Mouse (Mus musculus) midbrain, embryonic 16.5 days (tissue): ENCODE measurements around the gene Defb28. TPM values are rescaled to one million over a fixed set of nuclear protein-coding genes. Genes with fewer than 3 reads are reported as not detected.

ENCODE experiments used
- ATAC-seq: fragments of 200-750 bp; cut with Nextera tagmentation; 2 replicates; pipeline ENCODE4 v1.8.0; 2017; ENCODE audit warnings: moderate TSS enrichment
- H3K27ac ChIP-seq: fragments of 300-500 bp; sonication (generic); 2 replicates; pipeline ENCODE4 v1.5.1; 2014; ENCODE audit warnings: mild to moderate bottlenecking, low read length, mixed read lengths
- H3K27me3 ChIP-seq: fragments of 300-500 bp; sonication (generic); 2 replicates; pipeline ENCODE4 v1.6.1; 2014; ENCODE audit warnings: low read depth, low read length, mixed read lengths; ENCODE audit not compliant: control insufficient read depth, insufficient read depth
- H3K36me3 ChIP-seq: fragments of 300-500 bp; sonication (generic); 2 replicates; pipeline ENCODE4 v1.6.1; 2014; ENCODE audit warnings: mild to moderate bottlenecking, low read length, moderate library complexity, mixed read lengths; ENCODE audit not compliant: control insufficient read depth, insufficient read depth
- H3K4me1 ChIP-seq: fragments of 300-500 bp; sonication (generic); 2 replicates; pipeline ENCODE4 v1.6.1; 2014; ENCODE audit warnings: mild to moderate bottlenecking, low read length, mixed read lengths; ENCODE audit not compliant: control insufficient read depth, insufficient read depth
- H3K4me2 ChIP-seq: fragments of 300-500 bp; sonication (generic); 2 replicates; pipeline ENCODE4 v1.6.1; 2014; ENCODE audit warnings: mild to moderate bottlenecking, low read length, mixed read lengths
- H3K4me3 ChIP-seq: fragments of 300-500 bp; sonication (generic); 2 replicates; pipeline ENCODE4 v1.5.1; 2014; ENCODE audit warnings: low read depth, mild to moderate bottlenecking, low read length, moderate library complexity, mixed read lengths
- H3K9ac ChIP-seq: fragments of 300-500 bp; sonication (generic); 2 replicates; pipeline ENCODE4 v1.6.1; 2014; ENCODE audit warnings: low read depth, low read length, mixed read lengths
- H3K9me3 ChIP-seq: fragments of 300-500 bp; sonication (generic); replicated peaks from 2 replicates; pipeline ENCODE4 v1.6.1; 2014; ENCODE audit warnings: mild to moderate bottlenecking, low read length, mixed read lengths; ENCODE audit not compliant: control insufficient read depth, poor library complexity, severe bottlenecking
- WGBS: fragments of 180-500 bp; shearing (Covaris S2); extraction: QIAGEN DNeasy Blood & Tissue Kit; methylation state at CpG from one replicate; pipeline ENCODE4 v1.1.7; 2014; 5-methylcytosine and 5-hydroxymethylcytosine counted together
- polyA plus RNA-seq: library from polyadenylated mRNA; unstranded; fragments of >200 nt; fragmentation: Nextera tagmentation; extraction: Ambion mirVana; gene quantifications from 2 replicates; pipeline ENCODE4 v1.2.1, GENCODE M21; 2015

Gene Defb28
- polyA plus RNA-seq, 1 experiment from 2014 or later: not detected

DNA sequence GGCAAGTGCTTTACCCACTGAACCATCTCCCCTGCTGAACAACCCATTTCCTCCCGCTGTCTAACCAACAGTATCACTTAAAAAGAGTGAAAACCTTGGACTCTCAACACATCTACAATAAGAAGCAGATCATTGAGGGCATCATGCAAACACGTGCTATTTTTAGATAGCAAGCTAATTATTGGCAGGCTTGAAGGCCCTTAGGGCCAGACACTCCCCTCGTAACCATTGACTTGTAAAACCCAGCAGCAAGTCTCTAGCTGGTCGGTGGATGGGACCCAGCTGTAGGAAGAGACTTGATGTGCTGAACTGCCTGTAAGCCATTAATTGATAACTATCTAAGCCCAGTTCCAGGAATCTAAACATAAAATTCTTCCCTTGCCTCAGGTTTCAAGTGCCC, 25.4 kb downstream of the Defb28 start:
- no peak overlapping the region for H3K4me2 ChIP-seq
- 84% methylated on average over 4 of the region's 4 CpGs for WGBS
- H3K4me3 ChIP-seq: no peak overlapping the region
- H3K27me3 ChIP-seq: no peaks in the 10 kb centered on the region
- no peaks in the 10 kb centered on the region for H3K4me1 ChIP-seq
- no peaks in the 10 kb centered on the region for H3K36me3 ChIP-seq
- no peaks in the 10 kb centered on the region; the same call in 1 of the 2 replicates for H3K9me3 ChIP-seq
- no peak overlapping the region for H3K9ac ChIP-seq
- H3K27ac ChIP-seq: no peak overlapping the region
- ATAC-seq: no peak

DNA sequence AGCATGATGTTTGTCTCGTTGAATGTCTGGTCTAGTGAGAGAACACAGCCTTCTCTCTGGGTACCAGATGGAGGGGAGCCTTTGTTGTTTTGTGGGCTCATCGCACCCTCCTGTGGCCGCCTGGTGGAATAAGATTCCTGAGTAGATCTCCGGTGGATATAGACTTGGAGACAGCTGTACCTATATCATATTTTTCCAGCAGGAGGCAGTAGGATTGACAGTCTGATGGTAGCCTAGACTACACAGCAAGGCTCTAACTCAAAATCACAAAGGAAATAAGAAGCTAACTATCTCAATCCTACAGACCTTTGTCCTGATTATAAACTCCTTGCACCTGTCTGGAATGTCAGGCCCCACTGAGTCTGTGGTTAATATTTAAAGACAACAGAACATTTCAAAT, 26.6 kb downstream of the Defb28 start:
- no peak overlapping the region for H3K4me3 ChIP-seq
- no peak overlapping the region for H3K27ac ChIP-seq
- no peaks in the 10 kb centered on the region for H3K4me1 ChIP-seq
- H3K36me3 ChIP-seq: no peaks in the 10 kb centered on the region
- no peaks in the 10 kb centered on the region; the same call in 1 of the 2 replicates for H3K9me3 ChIP-seq
- ATAC-seq: peak; percentile 32; the same call in 1 of the 2 replicates
- H3K27me3 ChIP-seq: no peaks in the 10 kb centered on the region
- 27% methylated on average over 4 of the region's 4 CpGs for WGBS
- H3K4me2 ChIP-seq: no peak overlapping the region
- no peak overlapping the region for H3K9ac ChIP-seq

DNA sequence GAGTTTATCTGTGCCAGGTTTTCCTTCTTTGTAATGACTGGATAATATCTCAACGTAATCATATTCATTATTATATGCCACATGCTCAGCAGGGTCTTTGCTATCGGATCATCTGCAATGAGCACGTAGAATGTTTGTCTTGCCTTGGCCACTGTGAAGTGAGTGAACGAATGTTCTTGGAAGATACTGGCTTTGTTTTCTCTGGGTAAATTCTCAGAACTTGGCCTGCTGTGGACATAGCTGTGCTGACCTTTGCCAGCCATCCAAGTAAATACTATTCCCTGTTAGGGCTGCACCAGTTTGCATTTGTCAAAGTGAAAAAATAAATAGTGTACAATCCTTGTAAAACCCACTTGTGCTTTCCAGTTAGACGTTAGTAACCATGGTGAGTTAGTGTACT, 30.1 kb downstream of the Defb28 start:
- Histone ChIP-seq H3K4me2 (no peak overlapping the region), H3K9ac (no peak overlapping the region), H3K4me1 (no peaks in the 10 kb centered on the region), H3K36me3 (no peaks in the 10 kb centered on the region), H3K4me3 (no peak overlapping the region), H3K27me3 (no peaks in the 10 kb centered on the region), H3K9me3 (no peaks in the 10 kb centered on the region), H3K27ac (no peak overlapping the region)
- WGBS: 78% methylated on average over 5 of the region's 5 CpGs
- no peak for ATAC-seq

DNA sequence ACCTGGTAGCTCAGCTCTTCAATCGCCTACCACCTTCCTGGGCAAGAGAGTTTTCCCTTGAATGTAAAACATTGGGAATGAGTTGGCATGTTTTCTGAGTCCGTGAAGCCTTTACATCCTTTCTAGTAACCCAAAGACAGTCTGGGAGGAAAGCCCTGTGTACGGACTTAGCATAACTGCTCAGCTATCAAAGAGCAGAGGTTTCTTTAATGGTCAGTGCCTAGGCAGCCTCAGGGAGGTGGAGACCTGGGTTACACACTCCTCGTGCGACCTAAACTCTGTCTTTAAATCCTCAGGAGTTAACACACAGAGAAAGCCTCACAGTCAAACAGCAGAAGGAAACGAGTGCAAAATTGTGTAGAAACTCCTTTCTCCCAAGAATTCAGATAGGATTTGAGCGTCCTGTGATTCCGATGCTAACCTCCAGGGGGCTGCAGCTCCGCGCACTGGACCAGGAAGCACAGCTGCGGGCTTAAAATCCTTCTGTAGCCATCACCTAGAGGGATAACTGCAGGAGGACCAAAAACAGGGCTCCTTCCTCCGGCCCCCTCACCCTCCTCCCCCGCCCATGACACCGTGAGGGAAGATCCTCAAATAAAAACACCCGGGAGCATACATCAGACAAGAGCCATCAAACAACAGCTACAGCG, 35.8 kb downstream of the Defb28 start:
- H3K4me1 ChIP-seq: peaks cover 3% of the 10 kb centered on the region; the same call in 1 of the 2 replicates
- 11% methylated on average over 16 of the region's 16 CpGs for WGBS
- H3K9ac ChIP-seq: no peak overlapping the region
- H3K4me2 ChIP-seq: peak overlapping the region; percentile 54
- no peak for ATAC-seq
- no peaks in the 10 kb centered on the region for H3K36me3 ChIP-seq
- H3K27ac ChIP-seq: no peak overlapping the region
- H3K27me3 ChIP-seq: no peaks in the 10 kb centered on the region
- no peaks in the 10 kb centered on the region for H3K9me3 ChIP-seq
- peak overlapping the region; percentile 20; the same call in 1 of the 2 replicates for H3K4me3 ChIP-seq

DNA sequence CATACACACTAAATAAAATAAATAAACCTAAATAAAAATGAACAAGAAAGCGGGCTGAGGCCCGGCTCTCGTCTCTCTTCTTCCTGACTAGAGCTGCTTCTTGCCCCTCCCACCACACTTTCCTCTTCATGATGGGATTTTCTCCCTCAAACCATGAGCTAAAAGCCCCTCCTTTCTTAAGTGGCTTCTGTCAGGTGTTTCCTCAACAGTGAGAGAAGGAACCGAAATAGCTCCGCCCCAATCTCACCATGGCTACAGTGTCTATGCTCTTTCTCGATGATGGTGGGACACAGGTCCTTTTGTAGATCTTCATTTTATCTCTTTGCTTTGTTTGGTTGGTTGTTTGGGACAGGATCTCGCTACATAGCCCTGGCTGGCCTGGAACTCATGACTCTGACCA, 38.6 kb downstream of the Defb28 start:
- no peak overlapping the region for H3K9ac ChIP-seq
- no peak overlapping the region for H3K4me2 ChIP-seq
- H3K36me3 ChIP-seq: no peaks in the 10 kb centered on the region
- peaks cover 3% of the 10 kb centered on the region; the same call in 1 of the 2 replicates for H3K4me1 ChIP-seq
- no peaks in the 10 kb centered on the region for H3K9me3 ChIP-seq
- H3K27ac ChIP-seq: no peak overlapping the region
- no peaks in the 10 kb centered on the region for H3K27me3 ChIP-seq
- ATAC-seq: no peak
- WGBS: 93% methylated on average over 7 of the region's 7 CpGs
- H3K4me3 ChIP-seq: no peak overlapping the region

DNA sequence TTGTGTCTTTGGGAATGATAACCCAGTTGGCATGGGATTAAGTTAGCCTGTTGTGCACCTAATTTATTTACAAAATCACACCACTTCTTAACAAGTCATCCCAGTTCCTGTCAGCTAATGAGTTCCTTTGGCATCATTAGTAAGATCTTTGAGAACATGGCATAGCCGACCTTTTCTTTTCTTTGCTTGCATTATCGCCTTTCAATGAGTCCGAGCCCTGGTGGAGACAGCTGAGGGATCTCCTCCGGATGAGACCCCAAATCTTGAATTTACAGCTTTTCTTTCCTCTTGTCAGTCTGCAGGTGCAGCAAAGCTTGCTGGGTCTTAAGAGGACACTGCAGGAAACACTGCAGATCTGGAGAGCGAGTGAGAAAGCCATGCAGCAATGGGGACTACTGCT, 51.0 kb downstream of the Defb28 start, which contains the start of gene Gm17416:
Gene Gm17416, plus strand, starts transcription at position 301 of the 400 bp plus-strand sequence.
- no peak for ATAC-seq
- Histone ChIP-seq H3K4me3 (no peak within 1 kb of the TSS), H3K4me1 (no peaks in the 10 kb centered on the region), H3K36me3 (no peaks in the 10 kb centered on the region), H3K9ac (no peak within 1 kb of the TSS), H3K9me3 (no peaks in the 10 kb centered on the region), H3K27ac (no peak within 1 kb of the TSS), H3K27me3 (no peaks in the 10 kb centered on the region), H3K4me2 (no peak within 1 kb of the TSS)
- 87% methylated on average over 5 of the region's 5 CpGs for WGBS

DNA sequence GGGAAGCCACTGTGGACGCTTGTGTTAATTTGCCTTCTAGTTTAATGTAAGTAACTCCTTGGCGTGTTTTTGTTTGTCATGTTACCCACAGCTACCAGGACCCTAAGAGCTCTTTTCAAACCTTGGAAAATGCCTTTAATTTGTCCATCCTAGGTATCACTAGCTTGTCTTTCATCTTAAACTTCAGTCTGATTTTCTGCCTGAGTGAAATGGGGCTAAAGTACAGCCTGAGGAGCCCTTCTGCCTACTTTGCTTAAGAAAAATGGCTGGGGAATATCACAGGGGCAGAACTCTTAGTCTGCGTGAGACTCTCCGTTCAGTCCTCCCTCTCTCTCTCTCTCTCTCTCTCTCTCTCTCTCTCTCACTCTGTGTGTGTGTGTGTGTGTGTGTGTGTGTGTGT, 51.8 kb downstream of the Defb28 start:
- H3K36me3 ChIP-seq: no peaks in the 10 kb centered on the region
- H3K9ac ChIP-seq: no peak overlapping the region
- whole genome bisulfite sequencing: 88% methylated on average over 4 of the region's 4 CpGs
- no peaks in the 10 kb centered on the region for H3K27me3 ChIP-seq
- H3K27ac ChIP-seq: no peak overlapping the region
- ATAC-seq: no peak
- H3K9me3 ChIP-seq: no peaks in the 10 kb centered on the region
- H3K4me1 ChIP-seq: no peaks in the 10 kb centered on the region
- H3K4me2 ChIP-seq: no peak overlapping the region
- H3K4me3 ChIP-seq: no peak overlapping the region

DNA sequence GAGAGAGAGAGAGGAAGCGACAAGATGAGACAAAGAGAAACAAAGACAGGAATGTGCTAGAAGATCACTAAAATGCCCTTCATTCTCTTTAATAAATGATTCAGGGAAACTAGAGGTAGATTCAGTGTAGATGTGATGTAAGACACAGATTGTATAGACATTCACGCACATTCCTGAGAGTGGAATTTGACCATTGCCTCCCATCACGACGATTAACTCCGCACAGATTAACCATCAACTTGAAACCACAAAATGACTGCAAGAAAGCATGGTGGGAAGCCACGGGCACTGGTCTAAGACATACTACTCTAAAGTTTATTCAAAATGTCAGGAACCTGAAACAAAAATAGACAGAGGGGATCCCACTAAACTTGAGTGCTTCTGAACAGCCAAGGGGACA, 52.3 kb downstream of the Defb28 start:
- no peak overlapping the region for H3K9ac ChIP-seq
- H3K4me3 ChIP-seq: no peak overlapping the region
- H3K36me3 ChIP-seq: no peaks in the 10 kb centered on the region
- WGBS: 85% methylated on average over 6 of the region's 6 CpGs
- no peak for ATAC-seq
- H3K27me3 ChIP-seq: no peaks in the 10 kb centered on the region
- H3K4me2 ChIP-seq: no peak overlapping the region
- H3K9me3 ChIP-seq: no peaks in the 10 kb centered on the region
- no peaks in the 10 kb centered on the region for H3K4me1 ChIP-seq
- H3K27ac ChIP-seq: no peak overlapping the region
